Mouse (Mus musculus) liver, adult 2 months (tissue): ENCODE results near the gene C1s1. TPM values are rescaled to one million over a fixed set of nuclear protein-coding genes. Genes with fewer than 3 reads are reported as not detected.
"Not testable (repeated sequence)": the region's sequence is repeated elsewhere in the genome, so short reads cannot be mapped to it uniquely, and the experiment has no call there.

Source experiments
- DNase-seq: peaks from one replicate; pipeline ENCODE4 v3.0.0-alpha.2; 2011; ENCODE audit warnings: low read depth, low spot score; ENCODE audit errors: extremely low read depth
- H3K27ac ChIP-seq: fragments of 200-500 bp; replicated peaks from 2 replicates; pipeline ENCODE4 v1.5.1; 2012; ENCODE audit warnings: low read depth, mild to moderate bottlenecking, control low read depth, inconsistent platforms, low read length; ENCODE audit not compliant: insufficient read depth
- H3K27me3 ChIP-seq: fragments of 200-500 bp; 2 replicates; pipeline ENCODE4 v1.6.1; 2012; ENCODE audit warnings: mild to moderate bottlenecking, moderate library complexity, low read length, inconsistent platforms; ENCODE audit not compliant: control insufficient read depth, insufficient read depth
- H3K36me3 ChIP-seq: fragments of 200-500 bp; 2 replicates; pipeline ENCODE4 v1.6.1; 2012; ENCODE audit warnings: low read length, inconsistent platforms; ENCODE audit not compliant: control insufficient read depth, insufficient read depth
- H3K4me1 ChIP-seq: fragments of 200-500 bp; 2 replicates; pipeline ENCODE4 v1.6.1; 2011; ENCODE audit warnings: low read length; ENCODE audit not compliant: control insufficient read depth, insufficient read depth
- H3K4me3 ChIP-seq: fragments of 200-500 bp; 2 replicates; pipeline ENCODE4 v1.5.1; 2011; ENCODE audit warnings: low read depth, mild to moderate bottlenecking, control low read depth, low read length, moderate library complexity; ENCODE audit not compliant: insufficient read depth
- H3K79me2 ChIP-seq: fragments of 200-500 bp; 2 replicates; pipeline ENCODE4 v1.6.1; 2012; ENCODE audit warnings: inconsistent platforms, mild to moderate bottlenecking, low read length, moderate library complexity; ENCODE audit not compliant: control insufficient read depth, insufficient read depth
- H3K9ac ChIP-seq: fragments of 200-500 bp; 2 replicates; pipeline ENCODE4 v1.6.1; 2012; ENCODE audit warnings: low read depth, mild to moderate bottlenecking, control low read depth, inconsistent platforms, low read length
- CTCF ChIP-seq: fragments of 200-500 bp; IDR thresholded peaks from 2 replicates; pipeline ENCODE4 v1.5.1; 2011; ENCODE audit warnings: low read depth, low read length, control low read depth
- POLR2A ChIP-seq: fragments of 200-500 bp; IDR thresholded peaks from 2 replicates; pipeline ENCODE4 v1.6.1; 2011; ENCODE audit warnings: low read length, control low read depth; ENCODE audit not compliant: insufficient read depth; ENCODE audit errors: extremely low read depth
- WGBS: fragments of 180-500 bp; shearing (Covaris S2); methylation state at CpG from one replicate; pipeline ENCODE4 v1.1.7; 2018; 5-methylcytosine and 5-hydroxymethylcytosine counted together
- polyA plus RNA-seq: library from polyadenylated mRNA; depleted of rRNA; stranded (reverse); fragments of >200 nt; gene quantifications from 2 replicates; pipeline ENCODE4 v1.2.3, GENCODE M21; 2012
- total RNA-seq: library from RNA; depleted of rRNA; stranded (reverse); fragments of >200 nt; gene quantifications from 2 replicates; pipeline ENCODE4 v1.2.3, GENCODE M21; 2014

Gene C1s1
- total and polyA plus RNA-seq, 2 experiments = 206 to 554 TPM

DNA sequence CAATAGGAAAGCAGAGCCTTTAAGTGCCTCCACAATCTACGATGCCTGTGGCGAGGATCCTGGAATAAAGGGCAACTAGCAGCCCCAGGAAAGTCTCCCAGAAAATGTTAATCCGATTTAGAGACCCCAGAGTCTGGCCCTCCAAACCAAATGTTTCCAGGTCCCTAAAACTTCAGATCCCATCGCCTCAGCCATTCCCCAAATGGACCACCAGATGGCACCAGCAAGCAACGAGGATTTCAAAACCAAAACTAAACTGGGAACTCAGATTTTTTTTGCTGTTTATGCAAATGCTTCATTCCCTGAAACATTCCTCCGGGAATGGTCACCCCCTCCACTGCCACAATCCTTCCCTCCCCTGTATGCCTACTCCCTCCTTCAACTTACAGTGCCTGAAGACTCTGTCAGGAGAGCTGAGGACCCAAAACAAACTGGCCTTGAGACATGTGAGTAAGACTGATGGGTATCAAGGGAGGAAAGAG is 29.8 kb downstream of the C1s1 start, which contains the start of gene C1ra:
TSS of gene C1ra (plus strand) at position 51 of the 482 bp plus-strand sequence.
- WGBS = under 1% methylated on average over 6 of the region's 6 CpGs
- H3K9ac ChIP-seq = peak within 1 kb of the TSS; percentile 97
- peak within 1 kb of the TSS; percentile 83 for H3K4me3 ChIP-seq
- H3K79me2 ChIP-seq = peaks cover 4% of the 10 kb centered on the region; the same call in 1 of the 2 replicates
- no peaks in the 10 kb centered on the region for H3K27me3 ChIP-seq
- peaks cover 4% of the 10 kb centered on the region; the same call in 1 of the 2 replicates for H3K36me3 ChIP-seq
- H3K4me1 ChIP-seq = peaks cover 21% of the 10 kb centered on the region
- TF ChIP-seq POLR2A (no peak), CTCF (peak; percentile 65; the same call in 1 of the 2 replicates)
- peak; percentile 72 for DNase-seq
- peak within 1 kb of the TSS; percentile 96 for H3K27ac ChIP-seq

DNA sequence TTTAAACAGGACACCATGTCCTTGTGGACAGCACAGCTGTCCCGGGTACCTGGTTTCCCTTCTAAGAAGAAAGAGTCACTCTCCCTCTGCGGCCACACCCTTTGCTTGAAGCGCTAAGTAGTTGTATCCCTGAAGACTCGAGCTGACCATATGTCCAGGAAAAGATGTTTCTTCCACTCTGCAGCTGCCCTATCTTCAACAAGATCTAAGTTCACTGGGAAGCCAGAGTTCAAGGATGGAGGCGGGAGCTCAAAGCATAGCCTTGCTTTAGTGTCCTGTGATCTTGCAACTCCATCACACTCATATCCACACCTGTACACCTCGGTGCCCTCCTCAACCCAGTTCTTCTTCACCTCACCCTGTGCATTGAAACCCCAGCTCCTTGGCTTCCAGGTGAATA is 30.2 kb downstream of the C1s1 start:
- TF ChIP-seq POLR2A (no peak), CTCF (no peak)
- 30% methylated on average over 6 of the region's 6 CpGs for WGBS
- DNase-seq = peak; percentile 71
- Histone ChIP-seq H3K27me3 (no peaks in the 10 kb centered on the region), H3K9ac (peak overlapping the region; percentile 66), H3K36me3 (peaks cover 6% of the 10 kb centered on the region; the same call in 1 of the 2 replicates), H3K4me3 (peak overlapping the region; percentile 32; the same call in 1 of the 2 replicates), H3K27ac (peak overlapping the region; percentile 96), H3K4me1 (peaks cover 21% of the 10 kb centered on the region), H3K79me2 (peaks cover 4% of the 10 kb centered on the region; the same call in 1 of the 2 replicates)

DNA sequence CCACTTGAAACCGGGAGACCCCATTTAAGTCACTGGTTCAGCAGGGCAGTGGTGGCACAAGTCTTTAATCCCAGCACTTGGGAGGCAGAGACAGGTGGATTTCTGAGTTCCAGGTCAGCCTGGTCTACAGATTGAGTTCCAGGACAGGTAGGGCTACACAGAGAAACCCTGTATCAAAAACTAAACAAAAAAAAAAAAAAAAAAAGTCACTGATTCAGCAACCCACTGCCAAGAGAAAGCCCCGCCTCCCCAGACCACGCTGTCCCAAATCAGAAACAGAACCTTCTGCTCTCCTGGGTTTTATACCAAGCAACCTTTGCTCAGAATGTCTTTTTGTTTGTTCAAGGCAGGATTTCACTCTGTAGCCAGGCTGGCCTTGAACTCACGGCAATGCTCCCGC is 33.0 kb downstream of the C1s1 start:
- 40% methylated on average over 5 of the region's 5 CpGs for WGBS
- peaks cover 10% of the 10 kb centered on the region for H3K36me3 ChIP-seq
- not testable (repeated sequence) for H3K4me3 ChIP-seq, H3K27me3 ChIP-seq, H3K79me2 ChIP-seq
- peak overlapping the region; percentile 86 for H3K27ac ChIP-seq
- DNase-seq = peak; percentile 91
- peaks cover 19% of the 10 kb centered on the region for H3K4me1 ChIP-seq
- H3K9ac ChIP-seq = peak overlapping the region; percentile 39

DNA sequence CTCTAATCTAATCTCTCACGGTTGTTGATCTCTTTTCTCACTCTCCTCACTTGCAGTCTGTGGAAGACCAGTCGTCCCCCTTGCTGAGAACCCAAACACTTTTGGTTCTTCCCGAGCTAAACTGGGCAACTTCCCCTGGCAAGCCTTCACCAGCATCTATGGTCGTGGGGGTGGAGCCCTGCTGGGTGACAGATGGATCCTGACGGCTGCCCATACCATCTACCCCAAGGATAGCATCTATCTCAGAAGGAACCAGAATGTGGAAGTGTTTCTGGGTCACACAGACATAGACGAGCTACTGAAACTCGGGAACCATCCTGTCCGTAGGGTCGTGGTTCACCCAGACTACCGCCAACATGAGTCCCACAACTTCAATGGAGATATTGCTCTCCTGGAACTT is 33.9 kb downstream of the C1s1 start:
- Histone ChIP-seq H3K27ac (peak overlapping the region; percentile 86), H3K27me3 (no peaks in the 10 kb centered on the region), H3K4me3 (no peak overlapping the region), H3K36me3 (peaks cover 10% of the 10 kb centered on the region), H3K79me2 (peaks cover 4% of the 10 kb centered on the region; the same call in 1 of the 2 replicates), H3K9ac (no peak overlapping the region), H3K4me1 (peaks cover 18% of the 10 kb centered on the region)
- DNase-seq = no peak
- WGBS = 77% methylated on average over 10 of the region's 10 CpGs
- TF ChIP-seq CTCF (no peak), POLR2A (no peak)

DNA sequence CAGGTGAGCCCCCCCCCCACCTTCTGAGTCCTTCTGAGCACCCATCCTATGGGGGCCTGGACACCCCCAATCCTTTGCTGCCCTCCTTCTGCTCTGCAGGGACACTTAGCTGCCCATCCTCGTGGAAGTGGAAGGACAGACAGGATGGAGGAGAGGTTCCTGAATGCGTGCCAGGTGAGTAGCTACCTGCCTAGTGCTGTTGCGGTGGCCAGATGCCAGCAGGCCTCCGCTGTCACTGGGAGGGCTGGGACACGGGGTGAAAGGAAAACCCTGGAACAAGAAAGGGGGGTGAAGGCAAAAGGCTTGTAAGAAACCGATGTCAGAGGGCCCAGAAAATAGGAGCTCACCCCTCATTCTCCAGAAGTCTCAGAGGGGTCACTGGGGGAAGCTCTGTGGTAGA is 35.2 kb downstream of the C1s1 start:
- Histone ChIP-seq H3K27me3 (no peaks in the 10 kb centered on the region), H3K4me3 (no peak overlapping the region), H3K9ac (no peak overlapping the region), H3K36me3 (peaks cover 10% of the 10 kb centered on the region), H3K79me2 (no peaks in the 10 kb centered on the region; the same call in 1 of the 2 replicates), H3K27ac (no peak overlapping the region), H3K4me1 (peaks cover 16% of the 10 kb centered on the region)
- 39% methylated on average over 6 of the region's 6 CpGs for WGBS
- TF ChIP-seq CTCF (no peak), POLR2A (no peak)
- peak; percentile 43 for DNase-seq

DNA sequence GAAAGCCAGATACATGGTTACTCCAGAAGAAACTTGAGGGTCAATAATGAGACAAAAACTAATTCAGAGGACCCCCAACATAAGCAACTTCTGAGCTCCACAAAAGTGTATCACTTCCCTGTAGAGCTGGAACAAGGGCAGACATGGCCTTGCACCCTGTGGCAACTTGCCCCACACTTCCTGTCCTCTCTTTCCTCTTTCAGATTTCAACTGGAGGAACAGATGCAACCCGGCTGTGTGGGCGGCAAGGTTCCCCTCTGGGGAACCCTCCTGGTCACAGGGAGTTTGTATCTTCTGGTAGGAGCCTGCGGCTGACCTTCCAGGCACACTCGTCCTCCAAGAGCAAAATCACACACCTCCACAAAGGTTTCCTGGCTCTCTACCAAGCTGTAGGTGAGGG is 37.1 kb downstream of the C1s1 start:
- no peaks in the 10 kb centered on the region for H3K27me3 ChIP-seq
- peak; percentile 28 for DNase-seq
- peaks cover 17% of the 10 kb centered on the region for H3K4me1 ChIP-seq
- H3K9ac ChIP-seq = no peak overlapping the region
- no peaks in the 10 kb centered on the region; the same call in 1 of the 2 replicates for H3K79me2 ChIP-seq
- no peak overlapping the region; the same call in 1 of the 2 replicates for H3K27ac ChIP-seq
- TF ChIP-seq CTCF (no peak), POLR2A (no peak)
- WGBS = 70% methylated on average over 4 of the region's 4 CpGs
- H3K36me3 ChIP-seq = peaks cover 14% of the 10 kb centered on the region
- H3K4me3 ChIP-seq = no peak overlapping the region
